Mouse (Mus musculus): ENCODE measurements around the gene Kansl1.

DNA sequence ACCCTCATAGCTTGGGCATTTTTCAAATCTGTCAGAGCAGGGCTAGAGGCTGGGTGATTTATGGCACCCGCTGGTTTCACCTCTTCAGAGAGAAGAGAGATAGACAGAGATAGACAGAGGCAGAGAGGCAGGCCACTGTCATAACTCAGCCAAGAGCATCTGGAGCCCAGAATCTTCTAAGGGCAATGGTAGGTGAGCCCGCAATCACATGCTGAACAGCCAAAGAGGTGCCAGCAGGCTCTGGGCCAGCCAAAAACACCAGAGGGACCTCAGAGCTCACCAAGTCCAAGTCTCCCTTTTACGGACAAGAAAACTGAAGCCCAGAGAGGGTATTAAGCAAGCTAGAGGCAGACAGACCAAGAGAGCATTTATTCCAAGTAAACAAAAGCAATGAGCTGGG is 171.0 kb downstream of the Kansl1 start:
- no peak for TF ChIP-seq CTCF (IDR thresholded peaks at IDR 0.05; ENCODE audit: low read depth)
- no peak for TF ChIP-seq EP300 (IDR thresholded peaks at IDR 0.05; ENCODE audit: low read depth)

Data from liver, postnatal 0 days (tissue).